Mouse (Mus musculus): ENCODE measurements at regions not wholly inside any gene's neighbourhood (a gene's known extent, or its start where the extent isn't known, plus 50 kb on each side); places are given as distances from the start of the nearest gene placed in this dataset.

- TF ChIP-seq CTCF (IDR thresholded peaks at IDR 0.05) (no peak), EP300 (IDR thresholded peaks at IDR 0.05) (no peak)
Observed at GRCm38 (mm10) chr17:82366001-82366400, 627.8 kb upstream of the Slc8a1 start.

Measured in lung, postnatal 0 days (tissue).